Mouse (Mus musculus) bone marrow macrophage, adult 2 months (primary cell): ENCODE results near the gene Tmem123. TPM values are rescaled to one million over a fixed set of nuclear protein-coding genes. Genes with fewer than 3 reads are reported as not detected.
A peak's percentile ranks its signal among the peaks of the same experiment; 100 is the strongest.

Experiments
- H3K27ac ChIP-seq: 2 replicates; pipeline ENCODE4 v1.5.1; 2012; ENCODE audit warnings: low read depth, low read length; ENCODE audit not compliant: insufficient read depth
- H3K4me1 ChIP-seq: 2 replicates; pipeline ENCODE4 v1.6.1; 2012; ENCODE audit warnings: low read length; ENCODE audit not compliant: control insufficient read depth, insufficient read depth
- H3K4me3 ChIP-seq: 2 replicates; pipeline ENCODE4 v1.5.1; 2012; ENCODE audit warnings: mild to moderate bottlenecking, low read length, moderate library complexity; ENCODE audit not compliant: insufficient read depth
- CTCF ChIP-seq: IDR thresholded peaks from 2 replicates; pipeline ENCODE4 v1.5.1; 2012; ENCODE audit warnings: low read depth, mild to moderate bottlenecking, low read length, moderate library complexity
- POLR2A ChIP-seq: IDR thresholded peaks from 2 replicates; pipeline ENCODE4 v1.6.1; 2012; ENCODE audit warnings: mild to moderate bottlenecking, low read depth, low read length, borderline replicate concordance
- polyA plus RNA-seq: library from polyadenylated mRNA; stranded (reverse); fragments of >200 nt; gene quantifications from 2 replicates; pipeline ENCODE4 v1.2.4, GENCODE M21; 2012; ENCODE audit not compliant: missing spikeins, insufficient read depth, insufficient read length

The Tmem123 gene
- 114 and 120 TPM in 2 replicates for polyA plus RNA-seq

DNA sequence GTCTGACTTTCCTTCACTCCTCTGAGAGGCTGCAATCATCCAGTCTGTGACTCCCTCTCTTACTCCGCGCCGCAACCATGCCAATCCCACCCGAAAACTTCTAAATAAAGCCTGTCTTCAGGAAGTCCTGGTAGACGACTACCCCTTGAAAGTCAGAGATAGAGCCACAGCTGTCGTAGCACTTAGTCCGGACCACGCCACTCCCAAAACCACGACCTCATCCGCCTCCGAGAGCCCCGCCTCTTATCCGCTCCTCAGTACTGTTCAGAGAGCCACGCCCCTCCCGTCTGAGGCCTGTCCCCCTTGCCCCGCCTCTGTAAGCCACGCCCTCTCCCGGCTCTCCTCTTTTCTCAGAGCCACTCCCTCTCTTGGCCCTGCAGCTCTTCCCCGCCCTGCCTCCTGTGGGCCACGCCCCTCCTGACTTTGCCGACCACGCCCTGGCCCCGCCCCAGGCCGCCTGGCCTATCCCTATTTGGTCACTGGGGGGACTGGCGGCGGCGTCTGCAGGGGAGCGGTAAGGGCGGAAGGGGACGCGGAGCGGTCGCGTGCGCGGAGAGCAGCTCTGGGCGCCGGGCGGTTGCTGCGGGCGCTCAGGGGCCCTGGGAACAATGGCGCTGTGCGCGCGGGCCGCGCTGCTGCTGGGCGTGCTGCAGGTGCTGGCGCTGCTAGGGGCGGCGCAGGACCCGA is at the start of gene Tmem123:
Tmem123 (plus strand) TSS at position 428 of the 687 bp plus-strand sequence.
- peak within 1 kb of the TSS; percentile 80 for H3K4me3 ChIP-seq
- peak within 1 kb of the TSS; percentile 42 for H3K27ac ChIP-seq
- H3K4me1 ChIP-seq = peaks cover 25% of the 10 kb centered on the region
- TF ChIP-seq POLR2A = no peak
- no peak for TF ChIP-seq CTCF

DNA sequence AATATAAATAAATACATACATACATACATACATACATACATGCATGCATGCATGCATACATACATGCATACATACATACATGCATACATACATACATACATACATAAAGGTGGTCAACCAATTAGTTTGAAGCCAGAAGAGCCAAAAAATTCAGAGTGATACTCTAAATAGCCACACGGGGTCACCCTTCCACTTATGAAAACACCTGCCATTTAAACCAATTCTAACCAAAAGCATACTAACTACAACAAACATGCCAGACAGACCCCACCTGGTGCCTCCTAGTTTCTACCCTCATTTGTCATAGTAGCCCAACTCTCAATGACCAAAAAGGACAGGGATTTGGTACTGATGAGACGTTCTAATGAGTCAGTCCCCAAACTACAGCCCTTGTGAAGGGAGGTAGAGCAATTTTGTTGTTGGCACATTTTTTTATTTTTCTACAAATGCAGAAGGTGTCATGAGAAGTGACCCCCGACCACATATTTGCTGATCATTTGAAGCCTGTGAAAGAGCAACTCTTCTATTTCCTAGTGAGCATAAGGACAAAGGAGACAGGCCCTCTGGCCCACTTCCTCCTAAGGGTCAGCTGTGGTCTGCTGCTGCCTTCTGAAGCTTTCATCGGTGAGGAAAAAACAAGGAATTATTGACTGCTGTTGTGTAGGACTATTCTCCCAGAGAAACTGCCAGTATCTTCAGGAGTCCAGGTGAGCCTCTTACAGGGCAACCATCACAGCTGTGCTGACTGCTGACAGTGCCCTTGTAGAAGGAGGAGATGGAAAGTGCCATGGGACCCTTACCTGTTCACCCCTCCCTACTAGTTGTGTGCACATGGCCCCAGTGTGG is 49.6 kb upstream of the Tmem123 start:
- H3K27ac ChIP-seq = no peak overlapping the region
- H3K4me1 ChIP-seq = 0 out of 2 replicates have a peak, but pooled peaks cover 2% of the 10 kb centered on the region
- no peak overlapping the region for H3K4me3 ChIP-seq
- TF ChIP-seq CTCF (no peak), POLR2A (no peak)

DNA sequence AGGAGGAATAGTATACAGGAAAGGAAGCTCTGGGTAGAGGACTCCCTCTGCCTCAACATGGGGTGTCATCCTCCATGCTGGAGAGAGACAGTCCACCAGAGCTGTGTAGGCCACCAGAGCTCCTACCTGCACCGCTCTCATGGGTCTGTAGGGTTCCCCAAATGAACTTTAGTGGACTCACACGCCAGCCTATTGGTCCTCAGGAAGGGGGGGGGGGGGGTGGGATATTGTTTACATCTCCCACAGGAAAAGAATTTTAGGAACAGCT is 49.0 kb upstream of the Tmem123 start:
- no peak for TF ChIP-seq CTCF
- no peak for TF ChIP-seq POLR2A
- H3K4me1 ChIP-seq = 0 out of 2 replicates have a peak, but pooled peaks cover 2% of the 10 kb centered on the region

DNA sequence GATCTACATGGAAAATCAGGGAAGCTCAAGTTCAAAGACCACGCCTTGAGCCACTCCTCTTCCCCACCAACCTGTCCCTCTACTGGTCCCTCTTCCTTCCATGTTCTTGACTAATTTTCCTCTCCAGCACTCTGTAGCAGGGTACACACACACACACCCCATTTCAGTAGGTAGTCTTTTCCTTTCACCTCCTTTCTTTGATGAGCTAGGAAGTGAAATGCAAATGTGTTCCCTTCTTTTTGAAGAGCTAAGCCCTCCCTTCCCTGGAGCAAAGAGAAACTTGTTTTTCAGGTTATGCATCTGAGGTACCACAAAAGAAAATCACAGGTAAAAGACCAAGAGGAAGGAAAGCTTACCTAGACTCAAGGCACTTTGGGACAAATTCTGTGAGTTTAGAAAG is 42.3 kb upstream of the Tmem123 start:
- Histone ChIP-seq H3K4me1 (no peaks in the 10 kb centered on the region), H3K4me3 (no peak overlapping the region), H3K27ac (no peak overlapping the region)
- TF ChIP-seq CTCF = no peak
- no peak for TF ChIP-seq POLR2A

More for the DNA sequence above, 49.0 kb upstream of the Tmem123 start:
- Histone ChIP-seq H3K27ac (no peak overlapping the region), H3K4me3 (no peak overlapping the region)

DNA sequence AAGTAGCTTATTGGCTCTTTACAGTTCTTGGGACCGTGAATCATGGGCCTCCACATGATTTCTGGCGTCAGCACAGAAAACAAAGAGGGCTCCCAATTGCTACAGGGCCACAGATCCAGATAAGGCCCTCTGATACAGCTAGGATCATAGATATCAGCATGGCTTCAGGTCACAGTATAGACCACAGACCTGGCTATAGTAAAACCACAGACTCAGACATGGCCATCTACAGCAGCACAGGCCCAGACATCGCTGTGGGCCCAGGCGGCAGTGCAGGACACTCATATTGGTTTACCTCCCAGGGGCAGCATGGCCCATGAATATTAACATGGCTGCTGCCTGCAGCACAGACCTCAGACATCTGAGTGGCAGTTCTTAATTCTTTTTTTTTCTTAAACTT is 34.8 kb upstream of the Tmem123 start:
- TF ChIP-seq POLR2A (no peak), CTCF (no peak)
- H3K4me1 ChIP-seq = peaks cover 2% of the 10 kb centered on the region
- no peak overlapping the region for H3K27ac ChIP-seq

DNA sequence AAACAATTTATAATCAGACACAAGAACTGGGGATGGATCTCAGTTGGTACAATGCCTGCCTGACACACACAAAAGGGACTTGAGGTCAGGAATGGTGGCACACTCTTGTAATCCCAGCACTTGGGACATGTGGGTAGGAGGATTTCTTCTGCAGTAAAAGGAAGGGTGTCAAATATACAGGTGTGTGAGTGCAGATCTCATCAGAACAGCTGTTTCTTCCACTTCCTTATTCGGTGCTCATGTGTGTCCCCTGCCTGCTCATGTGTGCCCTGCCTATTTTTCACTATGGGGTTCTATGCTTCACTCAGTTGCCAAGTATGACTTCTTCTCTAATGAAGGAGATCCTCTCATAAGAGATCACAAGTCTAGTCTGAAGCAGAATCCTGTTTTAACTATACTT is 21.1 kb upstream of the Tmem123 start:
- Histone ChIP-seq H3K4me3 (no peak overlapping the region), H3K27ac (no peak overlapping the region), H3K4me1 (no peaks in the 10 kb centered on the region)
- TF ChIP-seq POLR2A (no peak), CTCF (no peak)

More for the DNA sequence above, 34.8 kb upstream of the Tmem123 start:
- H3K4me3 ChIP-seq = no peak overlapping the region

DNA sequence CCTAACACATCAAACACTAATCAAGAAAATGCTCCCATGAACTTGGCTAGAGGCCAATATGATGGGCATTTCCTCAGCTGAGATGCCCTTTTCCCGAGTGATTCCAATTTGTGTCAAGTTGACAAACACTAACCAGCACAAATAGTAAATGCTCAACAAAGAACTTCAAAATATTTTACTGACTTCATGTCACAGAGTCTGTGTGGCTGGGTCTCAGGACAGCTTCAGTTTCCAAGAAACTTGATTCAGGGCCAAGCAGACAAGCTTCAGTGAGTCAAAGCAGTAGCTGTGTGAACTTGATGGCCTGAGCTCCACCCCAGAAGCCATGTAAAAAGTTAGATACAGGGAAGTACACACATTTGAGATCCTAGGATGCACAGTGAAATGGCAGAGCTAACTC is 19.7 kb upstream of the Tmem123 start:
- TF ChIP-seq POLR2A (no peak), CTCF (no peak)
- H3K4me1 ChIP-seq = no peaks in the 10 kb centered on the region
- H3K27ac ChIP-seq = no peak overlapping the region
- H3K4me3 ChIP-seq = no peak overlapping the region

DNA sequence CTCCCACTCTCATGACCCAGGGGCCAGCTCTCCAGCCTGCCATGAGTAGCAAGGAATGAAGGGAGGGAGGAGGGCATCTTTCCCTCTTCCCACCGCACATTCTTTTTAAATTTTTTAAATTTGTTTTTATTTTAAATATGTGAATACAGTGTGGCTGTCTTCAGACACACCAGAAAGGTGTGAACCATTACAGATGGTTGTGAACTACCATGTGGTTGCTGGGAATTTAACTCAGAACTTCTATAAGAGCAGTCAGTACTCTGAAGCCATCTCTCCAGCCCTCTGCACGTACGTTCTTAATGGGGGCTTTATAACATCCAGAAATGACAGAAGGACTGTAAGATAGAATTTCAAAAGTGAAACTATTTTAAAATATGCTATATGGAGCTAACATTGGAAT is 15.0 kb upstream of the Tmem123 start:
- Histone ChIP-seq H3K27ac (no peak overlapping the region), H3K4me3 (no peak overlapping the region), H3K4me1 (peaks cover 2% of the 10 kb centered on the region; the same call in 1 of the 2 replicates)
- TF ChIP-seq CTCF = no peak
- no peak for TF ChIP-seq POLR2A

DNA sequence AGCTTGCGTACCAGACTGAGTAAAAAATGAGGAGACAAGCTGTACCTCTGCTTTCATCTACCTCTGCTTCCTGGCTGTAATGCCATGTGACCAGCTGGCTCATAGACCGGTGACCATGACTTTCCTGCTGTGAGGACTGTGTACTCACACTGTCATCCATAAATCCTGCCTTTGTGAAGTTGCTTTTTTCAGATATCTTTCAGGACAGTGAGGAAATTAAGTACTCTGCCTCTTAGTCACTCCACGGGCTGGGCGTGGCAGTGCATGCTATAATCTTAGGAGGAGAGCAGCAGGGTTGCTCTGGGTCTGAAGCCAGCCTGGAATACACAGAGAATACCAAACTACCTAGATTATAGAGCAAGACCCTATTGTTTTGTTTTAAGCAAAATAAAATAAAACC is 14.3 kb upstream of the Tmem123 start:
- no peak overlapping the region for H3K27ac ChIP-seq
- no peak overlapping the region for H3K4me3 ChIP-seq
- TF ChIP-seq CTCF (no peak), POLR2A (no peak)
- peaks cover 2% of the 10 kb centered on the region; the same call in 1 of the 2 replicates for H3K4me1 ChIP-seq

DNA sequence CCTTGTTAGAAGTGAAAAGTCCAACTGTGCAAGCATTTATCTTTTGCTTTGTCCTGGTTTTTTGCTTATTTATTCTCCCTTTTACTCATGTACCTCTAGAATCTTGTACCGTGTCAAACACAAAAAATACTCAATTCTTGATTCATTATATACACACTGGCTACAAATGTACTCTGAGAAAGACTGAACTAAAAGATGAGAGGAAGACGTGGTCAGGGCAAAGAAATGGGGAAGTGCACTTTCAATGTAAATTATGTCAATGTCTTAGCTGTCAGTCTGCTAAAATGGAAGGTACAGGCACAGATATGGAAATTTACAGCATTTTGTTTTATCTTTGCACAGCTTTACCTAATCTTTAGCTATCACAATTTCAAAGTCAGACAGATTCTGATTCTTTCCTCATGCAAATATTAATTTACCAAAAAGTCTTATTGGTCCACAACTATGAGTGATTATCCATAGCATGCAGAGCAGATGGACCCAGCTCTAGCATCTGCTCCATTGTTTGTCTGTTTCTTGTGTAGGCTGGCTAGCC is 7.9 kb upstream of the Tmem123 start:
- TF ChIP-seq CTCF (no peak), POLR2A (no peak)
- Histone ChIP-seq H3K4me3 (no peak overlapping the region), H3K4me1 (peaks cover 2% of the 10 kb centered on the region; the same call in 1 of the 2 replicates), H3K27ac (no peak overlapping the region)

DNA sequence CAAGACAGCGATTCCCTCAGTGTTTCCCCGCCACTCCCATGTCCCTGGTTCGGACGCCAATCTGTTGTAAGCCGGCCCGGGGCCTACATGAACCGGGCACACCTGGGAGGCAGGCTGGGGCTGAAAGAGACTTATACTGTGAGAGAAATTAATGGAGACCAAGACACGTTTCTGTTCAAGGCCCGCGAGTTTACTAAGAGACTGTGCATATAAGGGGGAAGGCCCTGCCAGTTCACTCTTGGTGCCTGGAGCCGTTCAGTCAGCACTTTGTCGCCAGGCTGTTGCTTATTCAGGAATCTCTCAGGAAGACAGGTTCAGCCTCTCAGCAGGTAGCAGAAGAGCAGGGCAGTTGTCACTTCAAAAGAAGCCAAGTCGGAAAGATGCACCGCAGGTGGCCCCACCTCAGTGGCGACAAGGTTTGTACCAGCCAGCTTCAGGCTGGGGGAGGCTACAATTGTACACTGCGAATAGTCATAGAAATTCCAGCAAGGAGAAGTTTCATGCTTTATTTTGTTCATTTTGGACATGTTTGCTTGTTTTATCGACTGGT is 1.9 kb upstream of the Tmem123 start:
- TF ChIP-seq CTCF (no peak), POLR2A (no peak)
- Histone ChIP-seq H3K4me1 (peaks cover 16% of the 10 kb centered on the region), H3K27ac (no peak overlapping the region), H3K4me3 (no peak overlapping the region)
